Mouse (Mus musculus) spleen, adult 2 months (tissue): ENCODE measurements around the gene Pdia5.

Experiments used
- CTCF ChIP-seq: fragments of 200-500 bp; IDR thresholded peaks from 2 replicates; pipeline ENCODE4 v1.5.1; 2011; ENCODE audit warnings: mild to moderate bottlenecking, inconsistent platforms; ENCODE audit not compliant: insufficient read depth, insufficient read length, insufficient replicate concordance; ENCODE audit errors: extremely low read depth
- POLR2A ChIP-seq: fragments of 200-500 bp; IDR thresholded peaks from 2 replicates; pipeline ENCODE4 v1.6.1; 2011; ENCODE audit warnings: low read depth, low read length, inconsistent platforms

- TF ChIP-seq POLR2A (no peak), CTCF (no peak)
Measured at GRCm38 (mm10) chr16:35414616-35415015, 76.1 kb downstream of the Pdia5 start.
